Mouse (Mus musculus) forebrain, embryonic 15.5 days (tissue): ENCODE measurements at regions not wholly inside any gene's neighbourhood (a gene's known extent, or its start where the extent isn't known, plus 50 kb on each side); places are given as distances from the start of the nearest gene placed in this dataset.

ENCODE experiments used
- ATAC-seq: fragments of 200-750 bp; cut with Nextera tagmentation; replicated peaks from 2 replicates; pipeline ENCODE4 v1.8.0; 2017; ENCODE audit warnings: mild to moderate bottlenecking, moderate TSS enrichment, moderate library complexity
- H3K27ac ChIP-seq: fragments of 300-500 bp; sonication (generic); replicated peaks from 2 replicates; pipeline ENCODE4 v1.5.1; 2015; ENCODE audit warnings: mild to moderate bottlenecking, inconsistent platforms
- H3K27me3 ChIP-seq: fragments of 300-500 bp; sonication (generic); 2 replicates; pipeline ENCODE4 v1.6.1; 2015; ENCODE audit warnings: inconsistent platforms
- H3K36me3 ChIP-seq: fragments of 300-500 bp; sonication (generic); 2 replicates; pipeline ENCODE4 v1.6.1; 2015; ENCODE audit warnings: mild to moderate bottlenecking, inconsistent platforms
- H3K4me1 ChIP-seq: fragments of 300-500 bp; sonication (generic); 2 replicates; pipeline ENCODE4 v1.6.1; 2015; ENCODE audit warnings: inconsistent platforms
- H3K4me2 ChIP-seq: fragments of 300-500 bp; sonication (generic); replicated peaks from 2 replicates; pipeline ENCODE4 v1.6.1; 2015; ENCODE audit warnings: mild to moderate bottlenecking, inconsistent platforms
- H3K4me3 ChIP-seq: fragments of 300-500 bp; sonication (generic); 2 replicates; pipeline ENCODE4 v1.5.1; 2015; ENCODE audit warnings: mild to moderate bottlenecking, inconsistent platforms
- H3K9ac ChIP-seq: fragments of 300-500 bp; sonication (generic); replicated peaks from 2 replicates; pipeline ENCODE4 v1.6.1; 2015; ENCODE audit warnings: mild to moderate bottlenecking, inconsistent platforms
- H3K9me3 ChIP-seq: fragments of 300-500 bp; sonication (generic); 2 replicates; pipeline ENCODE4 v1.6.1; 2016; ENCODE audit warnings: inconsistent platforms
- WGBS: fragments of 180-500 bp; shearing (Covaris S2); methylation state at CpG from one replicate; pipeline ENCODE4 v1.1.7; 2015; ENCODE audit warnings: mixed read lengths; 5-methylcytosine and 5-hydroxymethylcytosine counted together

- WGBS: 85% methylated on average over 2 of the region's 2 CpGs
- H3K27ac ChIP-seq: no peak overlapping the region
- no peak overlapping the region for H3K4me3 ChIP-seq
- no peak for ATAC-seq
- H3K4me1 ChIP-seq: no peaks in the 10 kb centered on the region
- H3K4me2 ChIP-seq: no peak overlapping the region
- no peaks in the 10 kb centered on the region for H3K36me3 ChIP-seq
- no peaks in the 10 kb centered on the region for H3K27me3 ChIP-seq
- H3K9me3 ChIP-seq: no peaks in the 10 kb centered on the region
- no peak overlapping the region for H3K9ac ChIP-seq
Measured at GRCm38 (mm10) chr15:17715584-17715983, 987.0 kb downstream of the Cdh9 start.

- no peaks in the 10 kb centered on the region for H3K9me3 ChIP-seq
Measured at GRCm38 (mm10) chr15:17730651-17731050, 1002.1 kb downstream of the Cdh9 start.

GRCm38 (mm10) chr15:17770225-17770677 is 1041.7 kb downstream of the Cdh9 start:
- H3K9me3 ChIP-seq: no peaks in the 10 kb centered on the region
- H3K36me3 ChIP-seq: no peaks in the 10 kb centered on the region
- no peak overlapping the region for H3K9ac ChIP-seq
- ATAC-seq: 0 out of 2 replicates have a peak, but pooled peaks have one; percentile 38
- no peak overlapping the region for H3K4me3 ChIP-seq
- no peak overlapping the region for H3K4me2 ChIP-seq
- no peaks in the 10 kb centered on the region for H3K27me3 ChIP-seq
- H3K4me1 ChIP-seq: no peaks in the 10 kb centered on the region
- 70% methylated on average over 10 of the region's 10 CpGs for WGBS
- H3K27ac ChIP-seq: no peak overlapping the region

More at GRCm38 (mm10) chr15:17730651-17731050, 1002.1 kb downstream of the Cdh9 start:
- Histone ChIP-seq H3K36me3 (no peaks in the 10 kb centered on the region), H3K27me3 (no peaks in the 10 kb centered on the region), H3K4me1 (no peaks in the 10 kb centered on the region), H3K9ac (no peak overlapping the region), H3K4me3 (no peak overlapping the region), H3K4me2 (no peak overlapping the region), H3K27ac (no peak overlapping the region)
- no peak for ATAC-seq
- WGBS: 34% methylated on average over 1 of the region's 1 CpGs

- Histone ChIP-seq H3K36me3 (no peaks in the 10 kb centered on the region), H3K4me3 (no peak overlapping the region), H3K4me1 (no peaks in the 10 kb centered on the region), H3K27me3 (no peaks in the 10 kb centered on the region), H3K4me2 (no peak overlapping the region), H3K9me3 (no peaks in the 10 kb centered on the region), H3K9ac (no peak overlapping the region), H3K27ac (no peak overlapping the region)
- WGBS: 85% methylated on average over 2 of the region's 2 CpGs
- no peak for ATAC-seq
Measured at GRCm38 (mm10) chr15:17779788-17780187, 1039.0 kb upstream of the Cdh10 start.

GRCm38 (mm10) chr15:17783368-17783767 is 1035.4 kb upstream of the Cdh10 start:
- Histone ChIP-seq H3K9me3 (no peaks in the 10 kb centered on the region), H3K4me2 (no peak overlapping the region), H3K27ac (no peak overlapping the region), H3K27me3 (no peaks in the 10 kb centered on the region), H3K9ac (no peak overlapping the region), H3K4me3 (no peak overlapping the region), H3K36me3 (no peaks in the 10 kb centered on the region), H3K4me1 (no peaks in the 10 kb centered on the region)
- ATAC-seq: no peak

GRCm38 (mm10) chr15:17797516-17797915 is 1021.2 kb upstream of the Cdh10 start:
- Histone ChIP-seq H3K9ac (no peak overlapping the region), H3K27me3 (no peaks in the 10 kb centered on the region), H3K4me1 (no peaks in the 10 kb centered on the region), H3K9me3 (no peaks in the 10 kb centered on the region), H3K4me2 (no peak overlapping the region), H3K4me3 (no peak overlapping the region), H3K27ac (no peak overlapping the region), H3K36me3 (no peaks in the 10 kb centered on the region)
- WGBS: 80% methylated on average over 3 of the region's 3 CpGs
- no peak for ATAC-seq

- no peaks in the 10 kb centered on the region for H3K36me3 ChIP-seq
- H3K9me3 ChIP-seq: no peaks in the 10 kb centered on the region
- H3K4me2 ChIP-seq: no peak overlapping the region
- H3K27ac ChIP-seq: no peak overlapping the region
- H3K27me3 ChIP-seq: no peaks in the 10 kb centered on the region
- no peak overlapping the region for H3K9ac ChIP-seq
- no peaks in the 10 kb centered on the region for H3K4me1 ChIP-seq
- peak; percentile 61; the same call in 1 of the 2 replicates for ATAC-seq
- 33% methylated on average over 3 of the region's 3 CpGs for WGBS
- no peak overlapping the region for H3K4me3 ChIP-seq
Measured at GRCm38 (mm10) chr15:17801424-17801823, 1017.3 kb upstream of the Cdh10 start.

- H3K27me3 ChIP-seq: no peaks in the 10 kb centered on the region
- no peaks in the 10 kb centered on the region for H3K4me1 ChIP-seq
- no peak overlapping the region for H3K4me2 ChIP-seq
- H3K9me3 ChIP-seq: no peaks in the 10 kb centered on the region
- H3K27ac ChIP-seq: no peak overlapping the region
- WGBS: 68% methylated on average over 1 of the region's 1 CpGs
- H3K9ac ChIP-seq: no peak overlapping the region
- no peaks in the 10 kb centered on the region for H3K36me3 ChIP-seq
- no peak overlapping the region for H3K4me3 ChIP-seq
- ATAC-seq: peak; percentile 69
Measured at GRCm38 (mm10) chr15:17803107-17803506, 1015.6 kb upstream of the Cdh10 start.

GRCm38 (mm10) chr15:17830376-17830775 is 988.4 kb upstream of the Cdh10 start:
- no peaks in the 10 kb centered on the region for H3K9me3 ChIP-seq
- no peak overlapping the region for H3K9ac ChIP-seq
- no peaks in the 10 kb centered on the region for H3K4me1 ChIP-seq
- H3K36me3 ChIP-seq: no peaks in the 10 kb centered on the region
- 81% methylated on average over 5 of the region's 5 CpGs for WGBS
- no peak overlapping the region for H3K4me2 ChIP-seq
- ATAC-seq: no peak
- H3K27me3 ChIP-seq: no peaks in the 10 kb centered on the region
- H3K4me3 ChIP-seq: no peak overlapping the region
- H3K27ac ChIP-seq: no peak overlapping the region

- Histone ChIP-seq H3K27me3 (no peaks in the 10 kb centered on the region), H3K9ac (no peak overlapping the region), H3K4me2 (no peak overlapping the region), H3K27ac (no peak overlapping the region), H3K4me3 (no peak overlapping the region), H3K9me3 (no peaks in the 10 kb centered on the region), H3K36me3 (no peaks in the 10 kb centered on the region), H3K4me1 (no peaks in the 10 kb centered on the region)
- ATAC-seq: no peak
- WGBS: 96% methylated on average over 2 of the region's 2 CpGs
Measured at GRCm38 (mm10) chr15:17831987-17832386, 986.8 kb upstream of the Cdh10 start.

GRCm38 (mm10) chr15:17880168-17880567 is 938.6 kb upstream of the Cdh10 start:
- H3K36me3 ChIP-seq: no peaks in the 10 kb centered on the region
- H3K4me2 ChIP-seq: no peak overlapping the region
- WGBS: 49% methylated on average over 2 of the region's 2 CpGs
- no peaks in the 10 kb centered on the region for H3K9me3 ChIP-seq
- H3K4me3 ChIP-seq: no peak overlapping the region
- H3K27ac ChIP-seq: no peak overlapping the region
- H3K27me3 ChIP-seq: no peaks in the 10 kb centered on the region
- no peaks in the 10 kb centered on the region for H3K4me1 ChIP-seq
- peak; percentile 57; the same call in 1 of the 2 replicates for ATAC-seq
- no peak overlapping the region for H3K9ac ChIP-seq

- Histone ChIP-seq H3K9me3 (no peaks in the 10 kb centered on the region), H3K27ac (no peak overlapping the region), H3K36me3 (no peaks in the 10 kb centered on the region), H3K4me3 (no peak overlapping the region), H3K27me3 (no peaks in the 10 kb centered on the region), H3K4me1 (no peaks in the 10 kb centered on the region), H3K9ac (no peak overlapping the region), H3K4me2 (no peak overlapping the region)
- ATAC-seq: 0 out of 2 replicates have a peak, but pooled peaks have one; percentile 53
- 73% methylated on average over 1 of the region's 1 CpGs for WGBS
Measured at GRCm38 (mm10) chr15:17889309-17889708, 929.4 kb upstream of the Cdh10 start.

- Histone ChIP-seq H3K36me3 (no peaks in the 10 kb centered on the region), H3K27ac (no peak overlapping the region), H3K9me3 (no peaks in the 10 kb centered on the region), H3K4me1 (no peaks in the 10 kb centered on the region), H3K27me3 (no peaks in the 10 kb centered on the region), H3K4me3 (no peak overlapping the region), H3K9ac (no peak overlapping the region), H3K4me2 (no peak overlapping the region)
- whole genome bisulfite sequencing: 81% methylated on average over 1 of the region's 1 CpGs
- no peak for ATAC-seq
Measured at GRCm38 (mm10) chr15:17900026-17900425, 918.7 kb upstream of the Cdh10 start.
